Mouse (Mus musculus) testis, adult 2 months (tissue): ENCODE results near the gene Adgrf1.

Experiments used
- CTCF ChIP-seq: fragments of 200-500 bp; IDR thresholded peaks from 2 replicates; pipeline ENCODE4 v1.5.1; 2012; ENCODE audit warnings: low read depth, mild to moderate bottlenecking, inconsistent platforms, low read length, moderate library complexity; ENCODE audit not compliant: control insufficient read depth, insufficient read depth, insufficient replicate concordance
- POLR2A ChIP-seq: fragments of 200-500 bp; IDR thresholded peaks from 2 replicates; pipeline ENCODE4 v1.6.1; 2012; ENCODE audit warnings: low read depth, mild to moderate bottlenecking, inconsistent platforms, low read length, moderate library complexity; ENCODE audit not compliant: control insufficient read depth

DNA sequence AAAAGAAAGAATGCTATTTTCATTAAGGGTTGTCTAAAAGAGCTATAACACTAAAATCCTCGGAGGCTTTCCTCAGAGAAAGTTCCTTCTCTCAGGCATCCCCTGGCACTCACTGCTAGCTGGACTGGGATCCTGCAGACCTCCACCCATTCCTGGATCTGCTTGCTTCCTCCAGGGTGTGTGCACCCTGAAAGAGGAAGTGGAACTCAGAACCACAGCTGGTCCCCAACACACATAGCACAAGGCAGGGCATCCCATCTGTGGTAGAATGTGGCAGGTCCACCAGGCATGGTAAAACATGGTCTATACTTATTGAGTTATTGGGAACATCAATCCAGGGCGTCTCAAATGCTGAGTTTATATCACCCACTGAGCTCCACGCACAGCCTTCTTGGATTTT, 68.2 kb downstream of the Adgrf1 start:
- TF ChIP-seq CTCF (no peak), POLR2A (no peak)
